Mouse (Mus musculus) cerebellum, adult 8-10 months (tissue): ENCODE data around the gene Macrod2.
A peak's percentile ranks its signal among the peaks of the same experiment; 100 is the strongest.

Experiments used
- DNase-seq: peaks from one replicate; pipeline ENCODE4 v3.0.0; 2022

The Macrod2 gene

GRCm38 (mm10) chr2:142257501-142257900 is 1862.4 kb downstream of the Macrod2 start:
- no peak for DNase-seq

GRCm38 (mm10) chr2:142261046-142261445 is 1865.9 kb downstream of the Macrod2 start:
- no peak for DNase-seq

DNA sequence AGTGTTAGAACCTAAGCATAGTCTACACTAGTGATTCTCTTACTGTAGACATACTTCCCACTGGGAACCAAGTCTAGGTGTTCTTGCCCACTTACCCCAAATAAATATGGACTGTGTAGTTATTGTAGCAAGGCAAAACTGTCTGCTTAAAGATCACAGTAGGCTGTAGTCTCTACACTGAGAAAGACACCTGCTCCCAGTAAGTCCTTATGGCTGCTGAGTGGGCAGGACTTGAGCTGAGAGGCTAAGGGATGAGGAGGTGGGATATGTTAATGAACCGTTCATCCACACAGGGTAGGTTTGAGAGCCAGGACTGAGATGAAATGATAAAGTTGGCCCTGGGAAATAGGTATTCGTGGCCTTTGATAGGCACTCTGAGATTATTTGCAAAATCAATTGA is 1869.6 kb downstream of the Macrod2 start:
- no peak for DNase-seq

DNA sequence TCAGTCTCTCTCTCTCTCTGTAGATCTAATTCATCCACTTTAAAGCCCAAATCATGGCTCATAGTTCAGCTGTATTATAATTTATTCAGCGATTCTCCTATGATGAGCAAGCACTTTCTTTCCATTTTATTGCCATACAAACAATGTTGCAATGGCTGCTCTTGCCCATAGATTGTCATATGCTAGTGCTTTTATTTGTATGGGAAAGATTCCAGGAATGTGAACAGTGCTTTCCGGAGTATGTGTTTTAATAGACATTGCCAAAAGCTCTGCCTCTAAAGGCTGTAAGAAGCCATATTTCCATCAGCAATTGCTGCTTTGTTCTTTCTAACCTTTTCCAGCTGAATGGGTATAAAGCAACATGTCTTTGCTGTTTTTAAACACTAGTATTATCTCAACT is 1872.7 kb downstream of the Macrod2 start:
- DNase-seq, result no peak

GRCm38 (mm10) chr2:142286761-142287160 is 1891.7 kb downstream of the Macrod2 start:
- peak; percentile 70 for DNase-seq

DNA sequence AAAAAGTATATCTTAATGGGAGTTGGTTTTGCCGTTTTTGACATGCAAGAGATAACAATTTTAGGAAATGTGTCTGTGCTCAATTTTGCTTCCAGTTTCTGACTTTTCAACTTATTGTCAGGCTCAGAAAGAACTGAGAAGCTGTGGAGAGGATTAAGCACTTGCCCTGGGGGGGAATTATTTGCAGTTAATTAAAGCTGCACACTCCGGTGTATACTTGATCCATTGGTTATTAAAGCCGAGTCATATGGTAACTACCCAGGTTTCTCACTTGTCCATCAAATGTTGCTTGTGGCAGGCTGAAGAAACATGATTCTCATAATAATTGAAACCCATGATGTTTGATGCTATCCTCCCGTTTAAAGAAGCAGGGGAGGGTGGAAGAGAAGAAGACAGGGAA is 1899.7 kb downstream of the Macrod2 start:
- no peak for DNase-seq

- no peak for DNase-seq
Observed at GRCm38 (mm10) chr2:142303098-142303911, 1908.2 kb downstream of the Macrod2 start.

DNA sequence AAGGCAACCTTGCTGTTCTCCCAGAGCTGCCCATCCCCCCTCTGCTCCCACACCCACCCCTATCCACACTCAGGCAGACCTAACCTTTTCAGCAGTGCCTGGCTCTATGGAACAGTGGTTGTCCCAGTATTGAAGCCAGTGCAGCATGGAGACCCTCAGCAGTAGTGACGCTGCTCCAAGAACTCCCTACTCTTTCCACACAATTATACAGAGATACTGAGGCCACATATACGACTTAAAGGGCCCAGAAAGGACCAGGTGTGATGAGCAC is 1908.7 kb downstream of the Macrod2 start:
- no peak for DNase-seq

DNA sequence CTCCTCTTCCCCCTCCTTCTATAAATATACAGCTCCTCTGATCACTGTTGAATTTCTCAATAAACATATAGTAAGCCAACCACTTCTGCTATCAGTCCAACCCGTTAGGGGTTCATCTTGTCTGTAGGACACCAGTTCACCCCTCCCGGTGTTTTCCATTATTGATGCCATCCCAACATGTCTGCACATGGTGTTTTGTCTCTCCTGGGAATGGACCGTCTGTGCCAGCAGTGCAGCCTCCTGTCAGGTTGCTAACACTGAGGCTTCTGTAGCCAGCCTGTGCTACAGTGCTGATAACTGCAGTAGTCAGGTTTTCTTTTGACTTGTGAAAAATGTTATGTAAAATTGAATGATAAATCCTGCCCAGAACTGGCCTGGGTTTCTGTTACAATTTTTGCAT is 1928.0 kb downstream of the Macrod2 start:
- DNase-seq, result no peak

- peak; percentile 52 for DNase-seq
Observed at GRCm38 (mm10) chr2:142326737-142327136, 1931.6 kb downstream of the Macrod2 start.

DNA sequence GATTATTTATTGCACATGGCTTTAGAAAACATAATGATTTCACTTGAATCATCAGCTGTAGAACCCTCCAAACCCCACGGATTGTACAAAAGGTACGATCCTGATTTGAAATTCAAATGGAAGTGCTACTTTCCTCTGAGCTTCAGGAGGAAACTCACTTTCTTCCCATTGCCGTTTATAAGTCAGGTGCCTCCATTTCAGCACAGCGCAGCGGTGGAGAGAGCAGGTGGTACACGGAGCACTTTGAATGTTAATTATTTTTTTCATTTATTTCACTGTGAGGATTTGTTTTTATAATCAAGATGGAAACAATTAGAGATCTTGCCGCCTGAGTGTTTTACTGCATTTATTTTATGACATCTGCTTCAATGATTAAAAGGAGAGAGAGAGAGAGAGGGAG is 1934.7 kb downstream of the Macrod2 start:
- no peak for DNase-seq

DNA sequence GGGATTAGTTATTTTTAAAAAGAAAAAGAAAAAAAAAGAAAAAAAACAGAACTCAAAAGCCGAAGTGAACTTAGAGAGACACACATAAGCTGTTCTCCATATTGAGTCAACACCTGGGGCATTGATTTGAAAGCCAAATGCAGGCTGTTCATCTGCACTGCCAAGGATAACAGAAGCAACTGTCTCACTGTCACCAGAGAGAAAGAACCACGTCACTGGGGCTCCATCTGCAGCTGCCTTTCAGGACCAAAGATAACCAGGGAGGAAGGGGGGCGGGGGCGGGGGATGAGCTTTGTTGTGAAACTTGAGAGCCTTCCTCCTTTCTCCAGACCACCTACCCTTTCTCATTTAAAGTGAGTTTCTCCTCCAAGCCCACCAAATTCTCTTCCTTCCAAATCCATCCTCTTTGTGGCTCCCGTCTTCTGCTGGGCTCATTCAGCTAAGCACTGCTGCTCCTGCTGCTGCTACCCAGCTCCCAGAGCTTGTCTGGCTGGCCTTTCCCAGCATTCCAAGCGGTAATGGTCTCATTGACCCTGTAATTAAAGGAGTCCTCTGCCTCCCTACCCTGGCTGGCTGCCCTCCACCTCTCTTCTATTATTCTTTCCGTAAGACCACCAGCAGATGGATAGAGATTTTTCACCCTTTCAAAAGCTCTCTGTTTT is 1939.5 kb downstream of the Macrod2 start:
- DNase-seq, result no peak

DNA sequence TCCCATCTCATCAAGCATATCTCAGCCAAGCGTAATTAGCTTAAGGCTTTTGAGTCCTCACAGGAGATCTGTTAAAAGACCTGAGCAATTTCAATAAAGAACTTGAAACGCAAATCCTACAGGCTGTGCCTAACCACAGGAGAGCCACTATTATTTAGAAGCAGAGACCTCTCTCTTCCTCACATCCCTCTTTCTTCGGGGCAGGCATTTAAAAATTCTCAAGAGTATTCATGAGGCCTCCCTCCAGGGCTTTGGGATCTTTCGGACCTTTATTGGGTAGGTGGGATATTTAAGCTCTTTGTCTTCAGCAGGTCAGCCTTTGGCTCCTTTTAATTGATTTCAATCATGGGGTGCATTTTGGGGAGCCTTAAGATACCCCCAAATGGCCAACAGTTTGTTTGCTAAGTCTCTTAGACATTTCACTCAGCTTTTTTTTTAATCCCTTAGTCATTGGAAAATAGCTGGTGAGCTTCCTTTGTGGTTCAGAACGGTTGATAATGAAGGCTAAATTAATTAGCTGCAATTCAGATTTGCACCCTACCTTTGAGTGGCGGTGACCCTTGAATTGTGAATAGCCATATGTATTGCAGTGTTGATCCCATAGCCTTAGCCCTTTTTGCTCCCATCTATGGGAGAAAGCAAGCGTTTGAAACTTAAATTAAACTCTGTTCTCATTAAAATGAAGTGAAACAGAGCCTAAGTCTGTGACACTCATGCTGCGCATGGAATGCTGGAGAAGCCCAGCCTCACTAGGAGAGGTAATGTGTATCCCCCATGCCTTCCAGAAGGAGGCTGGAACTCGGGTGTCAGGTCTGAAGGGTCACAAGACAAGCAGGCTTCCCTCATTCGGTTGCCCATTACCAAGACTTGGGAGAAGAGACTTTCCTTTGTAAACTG is 1940.2 kb downstream of the Macrod2 start:
- no peak for DNase-seq

GRCm38 (mm10) chr2:142344021-142344420 is 1948.9 kb downstream of the Macrod2 start:
- no peak for DNase-seq

DNA sequence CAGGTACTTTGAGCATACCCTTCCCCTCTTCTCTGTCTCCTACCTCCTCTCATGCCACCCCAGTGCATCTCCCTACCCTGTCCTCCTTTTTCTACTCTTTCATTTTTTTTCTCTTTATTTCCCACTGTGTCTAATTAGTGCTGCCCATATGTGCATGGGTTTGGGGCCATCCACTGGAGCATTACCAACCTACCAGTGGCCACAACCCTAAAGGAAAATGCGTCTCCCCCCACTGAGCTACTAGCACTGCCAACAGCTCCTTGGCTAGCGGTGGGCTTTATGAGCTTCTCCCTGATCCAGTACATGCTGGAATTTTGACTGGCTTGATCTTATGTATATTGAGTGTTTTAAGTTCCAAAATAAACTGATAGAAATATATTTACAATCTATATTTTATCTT is 1949.6 kb downstream of the Macrod2 start:
- peak; percentile 73 for DNase-seq

DNA sequence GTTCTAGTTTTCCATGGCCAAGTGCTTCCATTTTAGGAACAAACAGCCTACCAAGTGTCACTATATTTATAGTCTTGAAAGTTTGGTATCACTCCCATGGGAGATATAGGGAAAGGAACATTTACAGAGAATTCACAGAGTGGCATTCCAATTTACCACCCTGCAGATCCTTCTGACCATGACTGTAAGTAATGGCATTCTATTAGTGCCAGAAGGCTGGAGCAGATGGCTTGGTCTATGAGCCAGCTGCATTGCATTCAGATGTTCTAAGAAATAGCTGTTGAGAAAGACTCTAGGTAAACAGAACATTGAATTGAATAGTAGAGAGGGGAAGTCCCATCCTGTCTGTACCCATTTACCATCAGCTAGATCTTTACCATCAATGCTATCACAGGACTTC is 1954.7 kb downstream of the Macrod2 start:
- DNase-seq, result peak; percentile 50

DNA sequence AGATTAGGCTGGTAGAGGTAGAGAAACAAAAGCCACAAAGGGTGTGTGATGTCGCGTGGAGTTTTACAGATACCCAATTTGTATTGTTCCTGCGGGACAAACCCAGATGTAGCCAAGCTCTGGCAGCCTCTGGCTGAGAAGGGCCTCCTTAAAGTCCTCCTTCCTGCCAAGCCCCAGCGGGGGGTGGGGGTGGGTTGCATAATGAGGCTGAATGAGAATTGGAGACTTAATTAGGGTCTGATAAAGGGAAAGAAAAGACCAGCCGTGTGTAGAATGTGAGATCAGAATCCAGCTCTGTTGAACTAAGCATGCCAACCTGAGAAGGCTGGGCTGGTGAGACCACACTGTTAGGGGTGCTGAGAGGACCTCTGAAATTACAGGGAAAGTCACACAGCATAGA is 1967.8 kb downstream of the Macrod2 start:
- no peak for DNase-seq

DNA sequence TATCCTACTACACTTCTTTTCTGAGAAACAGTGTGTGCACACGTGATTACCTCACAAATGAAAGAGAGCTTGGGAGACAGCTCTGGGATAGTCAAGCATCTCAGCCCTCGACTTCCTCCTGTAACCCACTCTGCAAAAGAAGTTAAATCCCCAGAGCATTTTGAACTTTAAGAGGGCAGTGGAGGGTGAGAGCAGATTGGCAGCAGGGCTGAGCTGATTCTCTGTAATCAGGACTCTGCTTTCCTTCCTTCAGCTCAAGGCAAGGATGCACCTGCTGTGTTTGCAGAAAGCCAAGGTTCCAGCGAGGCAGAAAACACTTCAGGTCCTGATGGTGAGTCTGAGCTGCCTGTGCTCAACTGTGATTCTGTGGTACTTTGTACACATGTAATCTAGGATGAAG is 1978.9 kb downstream of the Macrod2 start:
- peak; percentile 35 for DNase-seq

GRCm38 (mm10) chr2:142380563-142380962 is 1985.5 kb downstream of the Macrod2 start:
- DNase-seq, result peak; percentile 82

GRCm38 (mm10) chr2:142381081-142381579 is 1986.0 kb downstream of the Macrod2 start:
- DNase-seq, result peak; percentile 31

GRCm38 (mm10) chr2:142393546-142393945 is 1998.4 kb downstream of the Macrod2 start:
- no peak for DNase-seq

GRCm38 (mm10) chr2:142399490-142399889 is 2004.4 kb downstream of the Macrod2 start:
- no peak for DNase-seq

- no peak for DNase-seq
Observed at GRCm38 (mm10) chr2:142400781-142401180, 2005.7 kb downstream of the Macrod2 start.
